Mouse (Mus musculus) spleen, adult 2 months (tissue): ENCODE results near the gene Pla2g2e. TPM values are rescaled to one million over a fixed set of nuclear protein-coding genes. Genes with fewer than 3 reads are reported as not detected.
A peak's percentile ranks its signal among the peaks of the same experiment; 100 is the strongest.

Experiments
- DNase-seq, 2 experiments: peaks; one replicate each; pipeline versions ENCODE4 v3.0.0 to v3.0.0-alpha.2; 2012 to 2021; ENCODE audit warnings: low spot score in 2 of 2, low read depth in 1 of 2
- H3K27ac ChIP-seq: fragments of 200-500 bp; 2 replicates; pipeline ENCODE4 v1.5.1; 2012; ENCODE audit warnings: low read length, inconsistent platforms; ENCODE audit not compliant: insufficient read depth
- H3K27me3 ChIP-seq: fragments of 200-500 bp; 2 replicates; pipeline ENCODE4 v1.6.1; 2012; ENCODE audit warnings: mild to moderate bottlenecking, moderate library complexity, low read length, inconsistent platforms; ENCODE audit not compliant: control insufficient read depth, insufficient read depth
- H3K36me3 ChIP-seq: fragments of 200-500 bp; 2 replicates; pipeline ENCODE4 v1.6.1; 2012; ENCODE audit warnings: mild to moderate bottlenecking, low read length, inconsistent platforms; ENCODE audit not compliant: control insufficient read depth, insufficient read depth
- H3K4me1 ChIP-seq: fragments of 200-500 bp; 2 replicates; pipeline ENCODE4 v1.6.1; 2011; ENCODE audit warnings: inconsistent platforms; ENCODE audit not compliant: control insufficient read depth, insufficient read depth, insufficient read length
- H3K4me3 ChIP-seq: fragments of 200-500 bp; 2 replicates; pipeline ENCODE4 v1.5.1; 2011; ENCODE audit warnings: mild to moderate bottlenecking, inconsistent platforms; ENCODE audit not compliant: insufficient read depth, insufficient read length; ENCODE audit errors: extremely low read depth
- CTCF ChIP-seq: fragments of 200-500 bp; IDR thresholded peaks from 2 replicates; pipeline ENCODE4 v1.5.1; 2011; ENCODE audit warnings: mild to moderate bottlenecking, inconsistent platforms; ENCODE audit not compliant: insufficient read depth, insufficient read length, insufficient replicate concordance; ENCODE audit errors: extremely low read depth
- POLR2A ChIP-seq: fragments of 200-500 bp; IDR thresholded peaks from 2 replicates; pipeline ENCODE4 v1.6.1; 2011; ENCODE audit warnings: low read depth, low read length, inconsistent platforms
- WGBS: fragments of 180-500 bp; shearing (Covaris S2); methylation state at CpG from one replicate; pipeline ENCODE4 v1.1.7; 2018; 5-methylcytosine and 5-hydroxymethylcytosine counted together
- polyA plus RNA-seq: library from polyadenylated mRNA; depleted of rRNA; stranded (reverse); fragments of >200 nt; gene quantifications from 2 replicates; pipeline ENCODE4 v1.2.3, GENCODE M21; 2012

The Pla2g2e gene
- polyA plus RNA-seq, 1 experiment = 0.09 TPM

DNA sequence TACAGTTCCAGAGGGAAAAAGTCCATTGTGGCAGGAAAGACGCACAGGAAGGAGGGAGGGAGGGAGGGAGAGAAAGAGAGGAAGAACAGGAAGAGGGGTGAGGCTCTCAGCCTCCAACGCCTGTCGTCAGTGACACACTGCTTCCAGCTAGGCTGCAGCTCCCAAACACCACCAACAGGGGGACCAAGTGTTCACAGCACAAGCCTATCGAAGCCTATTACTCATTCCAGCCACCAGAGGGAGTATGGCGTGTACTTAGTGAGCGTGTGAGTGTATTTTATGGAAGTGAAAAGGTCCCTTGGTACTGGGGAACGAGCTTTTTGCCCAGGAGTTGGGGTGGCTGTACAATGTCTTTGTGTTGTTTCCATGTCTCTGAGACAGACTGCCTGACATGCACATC lies 21.3 kb upstream of the Pla2g2e start:
- Histone ChIP-seq H3K27ac (no peak overlapping the region), H3K36me3 (no peaks in the 10 kb centered on the region), H3K27me3 (no peaks in the 10 kb centered on the region), H3K4me3 (no peak overlapping the region), H3K4me1 (no peaks in the 10 kb centered on the region)
- DNase-seq = peak; percentile 20 to 37
- 21% methylated on average over 7 of the region's 7 CpGs for WGBS
- TF ChIP-seq POLR2A (no peak), CTCF (peak; percentile 60; the same call in 1 of the 2 replicates)

DNA sequence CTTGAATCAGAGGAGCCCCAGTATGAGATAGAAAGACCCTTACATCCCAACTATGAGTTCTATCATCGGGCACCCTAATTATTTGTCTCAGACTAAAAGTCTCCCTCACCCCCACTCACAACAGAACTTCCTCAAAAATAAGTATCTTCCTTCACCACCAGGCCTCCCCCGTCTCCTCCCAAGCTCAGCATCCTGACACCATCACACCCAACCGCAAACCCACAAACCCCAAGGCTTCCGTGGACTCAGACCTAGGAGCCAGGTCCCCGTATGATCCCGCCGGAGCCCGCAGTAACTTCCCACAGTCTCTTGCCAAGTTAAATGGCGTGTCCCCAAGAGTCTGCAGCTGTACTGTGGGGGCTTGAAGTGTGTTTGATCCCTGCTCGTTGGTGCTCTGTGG lies 20.2 kb upstream of the Pla2g2e start:
- Histone ChIP-seq H3K36me3 (no peaks in the 10 kb centered on the region), H3K27ac (no peak overlapping the region), H3K27me3 (no peaks in the 10 kb centered on the region), H3K4me1 (no peaks in the 10 kb centered on the region), H3K4me3 (no peak overlapping the region)
- TF ChIP-seq POLR2A (no peak), CTCF (no peak)
- DNase-seq = no peak
- WGBS = 19% methylated on average over 10 of the region's 10 CpGs

DNA sequence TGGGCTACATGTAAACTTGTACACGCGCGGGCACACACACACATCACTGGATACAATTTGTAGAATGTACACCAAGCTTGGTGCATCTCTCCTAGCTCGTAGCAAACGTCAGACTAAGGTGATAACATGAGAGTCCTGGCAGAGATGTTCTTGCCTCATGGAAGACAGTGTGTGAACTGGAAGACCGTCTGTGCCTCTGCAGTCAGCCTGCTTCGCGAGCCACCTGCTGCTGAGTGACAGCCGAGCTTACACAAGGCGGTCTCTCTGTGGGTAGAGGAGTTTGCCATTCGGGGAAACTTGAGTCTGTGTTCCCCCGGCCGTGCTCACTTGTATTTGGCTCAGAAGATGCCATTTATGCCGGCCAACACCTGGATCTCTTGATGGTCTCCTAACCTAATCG lies 19.3 kb upstream of the Pla2g2e start:
- H3K27ac ChIP-seq = no peak overlapping the region
- TF ChIP-seq CTCF (no peak), POLR2A (no peak)
- H3K36me3 ChIP-seq = no peaks in the 10 kb centered on the region
- no peaks in the 10 kb centered on the region for H3K27me3 ChIP-seq
- no peak for DNase-seq
- 70% methylated on average over 15 of the region's 15 CpGs for WGBS
- no peak overlapping the region for H3K4me3 ChIP-seq
- H3K4me1 ChIP-seq = no peaks in the 10 kb centered on the region

DNA sequence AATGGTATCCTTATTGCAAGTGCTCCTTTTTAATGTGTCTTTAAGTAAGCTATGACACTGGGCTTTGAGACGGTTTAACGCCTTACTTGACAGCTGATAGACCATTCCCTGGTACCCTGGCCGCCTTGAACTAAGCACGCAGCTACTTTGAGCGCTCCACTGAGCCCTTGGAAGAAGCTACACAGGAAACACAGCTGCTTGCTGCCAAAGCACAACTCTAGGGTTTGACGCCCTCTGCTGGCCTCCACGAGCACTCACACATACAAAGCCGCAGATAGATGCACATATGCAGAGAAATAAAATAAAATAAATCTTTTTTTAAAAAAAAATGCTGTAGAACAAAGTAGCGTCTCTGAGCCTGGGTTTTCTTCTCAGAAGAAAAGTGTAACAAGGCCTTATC lies 18.5 kb upstream of the Pla2g2e start:
- H3K36me3 ChIP-seq = no peaks in the 10 kb centered on the region
- DNase-seq = no peak
- H3K4me1 ChIP-seq = no peaks in the 10 kb centered on the region
- H3K27ac ChIP-seq = no peak overlapping the region
- 33% methylated on average over 9 of the region's 9 CpGs for WGBS
- H3K27me3 ChIP-seq = no peaks in the 10 kb centered on the region
- TF ChIP-seq CTCF (no peak), POLR2A (no peak)
- H3K4me3 ChIP-seq = no peak overlapping the region

DNA sequence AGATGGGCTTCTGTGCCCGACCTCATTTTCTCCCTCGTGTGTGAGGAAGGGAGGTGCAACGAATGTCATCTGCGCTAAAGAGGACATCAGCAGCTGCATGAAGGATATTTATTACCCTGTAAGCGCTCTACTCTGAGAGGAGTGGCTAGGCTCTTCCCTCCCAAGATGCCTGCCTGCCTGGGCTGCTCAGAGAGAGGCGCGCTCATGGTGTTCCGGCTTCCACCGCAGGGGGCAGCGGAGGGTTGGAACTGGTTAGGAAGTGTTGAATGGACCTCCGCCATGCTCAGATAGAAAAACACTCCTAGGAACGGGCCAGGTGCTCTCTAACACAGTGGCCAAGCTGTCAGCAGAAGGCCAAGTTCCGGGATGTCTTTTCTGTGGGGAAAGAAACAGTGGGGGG lies 18.0 kb upstream of the Pla2g2e start:
- TF ChIP-seq CTCF = peak; percentile 14; the same call in 1 of the 2 replicates
- TF ChIP-seq POLR2A = no peak
- 11% methylated on average over 13 of the region's 13 CpGs for WGBS
- H3K4me1 ChIP-seq = no peaks in the 10 kb centered on the region
- H3K27ac ChIP-seq = no peak overlapping the region
- H3K36me3 ChIP-seq = no peaks in the 10 kb centered on the region
- peak in 1 of 2 experiments; percentile 15 for DNase-seq
- H3K4me3 ChIP-seq = no peak overlapping the region
- no peaks in the 10 kb centered on the region for H3K27me3 ChIP-seq

DNA sequence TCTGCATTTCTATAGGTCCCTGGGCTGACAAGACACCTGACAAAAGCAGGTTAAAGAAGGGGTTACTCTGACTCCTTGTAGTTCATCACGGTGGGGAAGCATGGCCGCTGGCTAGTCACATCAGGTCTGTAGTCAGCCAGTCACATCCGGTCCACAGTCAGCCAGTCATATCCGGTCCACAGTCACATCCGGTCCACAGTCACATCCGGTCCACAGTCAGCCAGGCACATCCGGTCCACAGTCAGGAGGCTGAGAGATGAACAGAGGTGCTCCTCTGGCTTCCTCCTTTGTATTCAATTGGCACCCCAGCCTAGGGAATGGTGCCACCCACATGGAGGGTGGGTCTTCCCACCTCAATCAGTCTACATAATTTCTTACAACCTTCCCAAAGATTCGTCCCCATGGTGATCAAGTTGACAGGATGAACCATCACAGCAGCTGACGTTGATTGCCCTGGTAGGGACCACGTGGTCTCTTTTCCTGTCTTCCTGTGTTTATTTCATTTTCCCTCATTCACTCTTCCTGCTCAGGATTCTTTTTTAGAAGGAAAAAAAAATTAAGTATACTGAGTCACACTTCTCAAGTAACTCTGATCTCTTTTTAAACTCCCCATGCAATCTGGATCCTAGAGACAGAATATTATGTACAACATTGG lies 14.3 kb upstream of the Pla2g2e start, which contains the start of gene Pla2g5:
Pla2g5 (minus strand) TSS at position 139 of the 655 bp plus-strand sequence.
- no peak for TF ChIP-seq CTCF
- TF ChIP-seq POLR2A = no peak
- WGBS = 62% methylated on average over 10 of the region's 10 CpGs
- Histone ChIP-seq H3K36me3 (no peaks in the 10 kb centered on the region), H3K27me3 (no peaks in the 10 kb centered on the region), H3K4me3 (no peak within 1 kb of the TSS), H3K4me1 (no peaks in the 10 kb centered on the region), H3K27ac (no peak within 1 kb of the TSS)
- DNase-seq = no peak

DNA sequence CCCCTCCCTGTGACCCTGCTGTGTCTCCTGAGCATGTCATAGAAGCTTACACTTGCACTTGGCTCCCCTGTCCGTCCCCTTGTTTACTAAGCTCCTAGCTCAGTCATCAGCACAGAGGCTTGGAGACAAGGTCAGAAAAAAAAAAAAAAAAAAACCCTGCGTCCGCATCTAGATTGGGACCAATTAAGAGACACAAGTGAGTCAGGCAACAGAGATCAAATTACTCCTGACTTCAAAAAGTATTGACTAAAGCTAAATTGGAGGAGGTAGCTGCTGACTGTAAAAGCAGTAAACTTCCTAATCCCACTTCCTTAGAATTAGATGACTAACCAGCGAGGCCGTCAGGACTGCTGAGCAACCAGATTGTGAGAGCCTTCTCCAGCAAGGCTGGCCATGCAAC lies 12.7 kb upstream of the Pla2g2e start:
- WGBS = 42% methylated on average over 5 of the region's 5 CpGs
- Histone ChIP-seq H3K27ac (no peak overlapping the region), H3K36me3 (no peaks in the 10 kb centered on the region), H3K27me3 (no peaks in the 10 kb centered on the region), H3K4me3 (no peak overlapping the region), H3K4me1 (no peaks in the 10 kb centered on the region)
- TF ChIP-seq POLR2A (no peak), CTCF (no peak)
- no peak for DNase-seq
